Mouse (Mus musculus) intestine, postnatal 0 days (tissue): ENCODE data around the gene Msi2. TPM values are rescaled to one million over a fixed set of nuclear protein-coding genes. Genes with fewer than 3 reads are reported as not detected.

Experiments used
- ATAC-seq: fragments of 200-750 bp; cut with Nextera tagmentation; 2 replicates; pipeline ENCODE4 v1.8.0; 2017; ENCODE audit warnings: mild to moderate bottlenecking, moderate TSS enrichment, moderate library complexity
- H3K27ac ChIP-seq: fragments of 300-500 bp; sonication (generic); 2 replicates; pipeline ENCODE4 v1.5.1; 2014; ENCODE audit warnings: mild to moderate bottlenecking, low read depth, low read length, moderate library complexity
- H3K27me3 ChIP-seq: fragments of 300-500 bp; sonication (generic); replicated peaks from 2 replicates; pipeline ENCODE4 v1.6.1; 2014; ENCODE audit warnings: low read length, mixed read lengths; ENCODE audit not compliant: control insufficient read depth, insufficient read depth
- H3K36me3 ChIP-seq: fragments of 300-500 bp; sonication (generic); 2 replicates; pipeline ENCODE4 v1.6.1; 2014; ENCODE audit warnings: mild to moderate bottlenecking, moderate library complexity; ENCODE audit not compliant: control insufficient read depth, insufficient read depth
- H3K4me1 ChIP-seq: fragments of 300-500 bp; sonication (generic); replicated peaks from 2 replicates; pipeline ENCODE4 v1.6.1; 2014; ENCODE audit warnings: antibody characterized with exemption, low read length, mixed read lengths; ENCODE audit not compliant: control insufficient read depth, insufficient read depth
- H3K4me2 ChIP-seq: fragments of 300-500 bp; sonication (generic); replicated peaks from 2 replicates; pipeline ENCODE4 v1.6.1; 2014; ENCODE audit warnings: low read depth, mild to moderate bottlenecking, moderate library complexity
- H3K4me3 ChIP-seq: fragments of 300-500 bp; sonication (generic); 2 replicates; pipeline ENCODE4 v1.5.1; 2014; ENCODE audit warnings: low read depth, low read length
- H3K9ac ChIP-seq: fragments of 300-500 bp; sonication (generic); 2 replicates; pipeline ENCODE4 v1.6.1; 2014; ENCODE audit warnings: mild to moderate bottlenecking, low read depth, low read length
- H3K9me3 ChIP-seq: fragments of 300-500 bp; sonication (generic); 2 replicates; pipeline ENCODE4 v1.6.1; 2016; ENCODE audit warnings: mixed run types; ENCODE audit not compliant: control insufficient read depth
- CTCF ChIP-seq: sonication (generic); IDR thresholded peaks from 2 replicates; pipeline ENCODE4 v1.5.1; 2016; ENCODE audit warnings: low read depth, mild to moderate bottlenecking, control low read depth, antibody characterized with exemption, moderate library complexity
- WGBS: fragments of 180-500 bp; shearing (Covaris S2); extraction: QIAGEN DNeasy Blood & Tissue Kit; methylation state at CpG from one replicate; pipeline ENCODE4 v1.1.7; 2014; 5-methylcytosine and 5-hydroxymethylcytosine counted together
- polyA plus RNA-seq: library from polyadenylated mRNA; unstranded; fragments of >200 nt; fragmentation: Nextera tagmentation; extraction: Ambion mirVana; gene quantifications from 2 replicates; pipeline ENCODE4 v1.2.1, GENCODE M21; 2015

The Msi2 gene
- polyA plus RNA-seq, 1 experiment from 2014 or later, result 7.5 TPM

DNA sequence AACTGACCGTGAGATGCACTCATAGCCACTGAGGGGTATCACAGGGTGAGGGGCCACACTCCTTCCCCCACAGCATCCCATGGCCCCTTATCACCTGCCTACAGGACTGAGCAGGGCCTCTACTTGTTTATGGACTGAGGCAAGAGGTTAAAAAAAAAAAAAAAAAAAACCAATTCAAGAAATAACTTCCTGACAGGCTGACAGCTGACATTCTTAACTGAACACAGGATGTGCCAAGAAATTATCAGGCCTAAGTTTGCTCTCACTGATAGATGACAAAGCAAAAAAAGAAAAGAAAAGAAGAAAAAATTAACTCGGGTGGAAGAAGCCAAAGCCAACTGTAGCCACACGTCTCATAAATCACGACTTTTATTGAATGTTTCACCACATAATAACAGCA lies 109.7 kb downstream of the Msi2 start:
- 52% methylated on average over 4 of the region's 4 CpGs for WGBS
- Histone ChIP-seq H3K4me2 (no peak overlapping the region), H3K4me1 (0 out of 2 replicates have a peak, but pooled peaks cover 5% of the 10 kb centered on the region), H3K36me3 (no peaks in the 10 kb centered on the region), H3K4me3 (no peak overlapping the region), H3K27ac (no peak overlapping the region), H3K9ac (no peak overlapping the region), H3K9me3 (no peaks in the 10 kb centered on the region), H3K27me3 (no peaks in the 10 kb centered on the region)
- ATAC-seq, result no peak
- TF ChIP-seq CTCF, result no peak

DNA sequence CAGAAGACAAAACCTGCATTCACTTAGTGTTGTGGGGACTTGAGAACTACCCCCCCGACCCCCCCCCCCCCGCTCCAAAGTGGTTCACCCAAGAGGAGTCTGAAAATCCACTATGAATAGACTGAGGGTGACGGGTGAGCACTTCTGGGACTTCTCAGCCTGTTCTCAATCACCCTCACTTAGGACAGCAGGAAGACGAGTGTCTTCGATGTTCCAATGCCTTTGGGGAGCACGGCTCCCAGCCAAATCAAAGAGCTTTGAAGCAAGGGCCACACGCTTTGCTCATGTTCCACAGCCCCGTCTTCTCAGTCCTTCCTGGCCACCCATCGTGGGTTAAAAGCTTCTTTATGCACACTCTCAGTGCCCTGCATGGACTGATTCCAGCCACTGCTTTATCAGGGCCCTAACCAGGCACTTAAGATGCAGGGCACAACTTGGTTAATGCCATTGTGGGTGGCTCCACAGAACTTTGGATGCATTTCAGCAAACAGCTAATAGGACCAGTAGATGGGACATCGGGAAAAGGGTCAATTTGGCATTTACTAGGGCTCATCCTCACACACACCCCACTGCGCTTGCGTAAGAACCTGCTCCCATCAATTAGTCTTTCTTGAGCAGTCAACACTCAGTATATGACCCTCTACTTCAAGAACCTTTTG lies 110.5 kb downstream of the Msi2 start:
- no peaks in the 10 kb centered on the region for H3K9me3 ChIP-seq
- no peak overlapping the region for H3K4me3 ChIP-seq
- 84% methylated on average over 11 of the region's 12 CpGs for WGBS
- no peak overlapping the region for H3K4me2 ChIP-seq
- H3K4me1 ChIP-seq, result 0 out of 2 replicates have a peak, but pooled peaks cover 3% of the 10 kb centered on the region
- H3K27me3 ChIP-seq, result no peaks in the 10 kb centered on the region
- no peak for ATAC-seq
- no peak overlapping the region for H3K27ac ChIP-seq
- TF ChIP-seq CTCF, result no peak
- no peaks in the 10 kb centered on the region for H3K36me3 ChIP-seq
- H3K9ac ChIP-seq, result no peak overlapping the region

DNA sequence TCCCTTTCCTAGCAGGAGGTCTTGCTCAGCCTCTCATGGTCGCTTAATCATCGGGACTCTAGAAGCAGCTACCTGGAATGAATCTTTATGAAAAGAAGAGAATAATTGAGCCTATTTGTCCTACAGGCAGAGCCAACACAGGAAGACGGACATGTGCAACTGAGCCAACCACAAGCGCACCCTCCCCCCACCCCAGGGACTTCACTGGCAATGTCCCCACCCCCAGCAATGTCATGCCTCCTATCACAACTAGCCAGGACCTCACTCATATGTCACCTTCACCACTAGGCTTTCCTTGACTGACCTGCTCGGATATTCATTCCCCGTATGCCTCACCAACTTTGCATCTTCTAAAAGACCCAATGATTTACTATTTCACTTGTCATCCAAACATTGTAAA lies 112.5 kb downstream of the Msi2 start:
- H3K27ac ChIP-seq, result no peak overlapping the region

DNA sequence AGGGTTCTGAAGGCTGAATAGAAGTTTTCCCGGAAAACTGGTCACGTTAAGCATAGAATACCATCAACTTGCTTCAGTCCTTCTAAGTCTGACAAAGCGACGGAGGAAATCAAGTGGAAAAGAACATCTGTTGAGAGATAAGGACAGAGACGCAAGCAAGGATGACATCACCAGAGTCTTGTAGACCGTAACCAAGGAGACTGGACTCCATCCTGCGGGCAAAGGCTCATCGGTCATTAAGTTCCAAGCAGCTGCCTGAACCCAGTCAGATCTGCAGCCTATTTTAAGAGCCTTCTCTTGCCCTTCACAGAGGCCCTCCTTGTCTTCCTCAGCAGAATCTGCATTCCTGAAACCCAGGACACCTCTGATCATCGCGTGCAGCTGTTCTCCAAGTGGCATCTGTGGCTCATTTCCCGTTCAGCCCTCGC lies 113.2 kb downstream of the Msi2 start:
- 58% methylated on average over 12 of the region's 12 CpGs for WGBS
- no peaks in the 10 kb centered on the region for H3K27me3 ChIP-seq
- H3K4me3 ChIP-seq, result no peak overlapping the region
- peak; percentile 33; the same call in 1 of the 2 replicates for ATAC-seq
- no peak overlapping the region for H3K4me2 ChIP-seq
- no peak overlapping the region for H3K27ac ChIP-seq
- H3K36me3 ChIP-seq, result no peaks in the 10 kb centered on the region
- H3K9me3 ChIP-seq, result no peaks in the 10 kb centered on the region
- TF ChIP-seq CTCF, result no peak
- H3K4me1 ChIP-seq, result peaks cover 3% of the 10 kb centered on the region; the same call in 1 of the 2 replicates
- no peak overlapping the region for H3K9ac ChIP-seq

More for the DNA sequence above, 112.5 kb downstream of the Msi2 start:
- TF ChIP-seq CTCF, result no peak
- Histone ChIP-seq H3K4me1 (peaks cover 3% of the 10 kb centered on the region; the same call in 1 of the 2 replicates), H3K9ac (no peak overlapping the region), H3K27me3 (no peaks in the 10 kb centered on the region), H3K4me2 (no peak overlapping the region), H3K36me3 (no peaks in the 10 kb centered on the region), H3K9me3 (no peaks in the 10 kb centered on the region), H3K4me3 (no peak overlapping the region)
- no peak for ATAC-seq
- 92% methylated on average over 6 of the region's 6 CpGs for whole genome bisulfite sequencing

DNA sequence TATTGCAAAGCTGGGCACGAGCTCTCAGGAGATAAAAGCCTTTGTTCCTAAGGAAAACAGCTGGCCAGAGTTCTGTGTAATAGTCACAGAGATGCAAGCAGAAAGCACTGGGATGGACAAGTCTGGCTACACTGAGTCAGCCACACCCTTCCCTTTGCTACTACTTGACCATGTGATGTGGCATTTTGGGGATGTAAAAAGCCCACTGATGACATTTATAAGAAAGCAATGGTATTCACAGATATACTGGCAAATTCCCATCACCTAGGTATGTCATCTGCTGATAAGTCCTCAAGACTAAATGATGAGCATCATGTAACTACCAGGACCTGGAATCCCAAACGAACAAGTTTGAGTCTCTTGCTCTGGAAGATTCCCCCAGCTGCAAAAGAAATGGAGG lies 113.7 kb downstream of the Msi2 start:
- Histone ChIP-seq H3K4me3 (no peak overlapping the region), H3K4me2 (no peak overlapping the region), H3K27ac (no peak overlapping the region), H3K27me3 (no peaks in the 10 kb centered on the region), H3K9ac (no peak overlapping the region), H3K4me1 (peaks cover 8% of the 10 kb centered on the region), H3K9me3 (no peaks in the 10 kb centered on the region), H3K36me3 (no peaks in the 10 kb centered on the region)
- no peak for ATAC-seq
- 68% methylated on average over 2 of the region's 2 CpGs for WGBS
- TF ChIP-seq CTCF, result no peak

DNA sequence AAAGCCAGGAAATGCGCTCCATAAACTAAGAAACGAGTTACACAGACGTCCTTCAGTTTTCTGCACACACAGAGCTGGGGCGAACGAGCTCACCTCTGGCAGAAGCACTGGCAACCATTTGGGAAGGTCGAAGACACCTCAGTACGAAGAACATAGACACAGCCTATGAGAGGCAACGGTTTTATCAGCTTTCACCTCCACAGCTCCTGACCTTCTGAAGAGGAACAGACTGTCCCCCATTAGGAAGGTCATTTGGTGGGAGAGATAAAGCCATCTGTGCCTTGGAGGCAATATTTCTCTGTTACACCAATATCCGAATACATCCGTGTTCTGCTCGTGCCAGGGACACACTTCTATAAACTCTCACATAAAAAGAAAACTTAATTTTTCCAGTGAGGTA lies 114.9 kb downstream of the Msi2 start:
- 85% methylated on average over 11 of the region's 11 CpGs for WGBS

More for the DNA sequence above, 114.9 kb downstream of the Msi2 start:
- H3K4me2 ChIP-seq, result no peak overlapping the region
- H3K4me1 ChIP-seq, result peaks cover 10% of the 10 kb centered on the region
- ATAC-seq, result no peak
- H3K4me3 ChIP-seq, result no peak overlapping the region
- no peaks in the 10 kb centered on the region for H3K27me3 ChIP-seq
- H3K9ac ChIP-seq, result no peak overlapping the region
- H3K9me3 ChIP-seq, result no peaks in the 10 kb centered on the region
- H3K36me3 ChIP-seq, result no peaks in the 10 kb centered on the region
- no peak for TF ChIP-seq CTCF
- H3K27ac ChIP-seq, result no peak overlapping the region
